Mouse (Mus musculus) CD4-positive, CD25-positive, alpha-beta regulatory T cell, adult 4 months (primary cell): ENCODE results near the gene Glipr1l1. TPM values are rescaled to one million over a fixed set of nuclear protein-coding genes. Genes with fewer than 3 reads are reported as not detected.
"Not testable (repeated sequence)": the region's sequence is repeated elsewhere in the genome, so short reads cannot be mapped to it uniquely, and the experiment has no call there.

ENCODE experiments used
- ATAC-seq: one replicate; pipeline ENCODE4 v1.8.0; 2017
- polyA plus RNA-seq, 2 experiments: library from polyadenylated mRNA; unstranded; fragments of 100-300 nt; shearing (Covaris generic); gene quantifications; one replicate each; pipeline ENCODE4 v1.2.1; 2017

Gene Glipr1l1
- not detected for polyA plus RNA-seq

- peak; percentile 43 for ATAC-seq
These were observed at the start of gene Glipr1l1 for GRCm38 (mm10) chr10:112059702-112060582. Glipr1l1 (plus strand) TSS chr10:112060189.

- ATAC-seq = no peak
These were observed 36.4 kb upstream of the Glipr1l1 start for GRCm38 (mm10) chr10:112023585-112023984.

GRCm38 (mm10) chr10:112028689-112029088 is 31.3 kb upstream of the Glipr1l1 start:
- not testable (repeated sequence) for ATAC-seq

GRCm38 (mm10) chr10:112043523-112043922 is 16.5 kb upstream of the Glipr1l1 start:
- ATAC-seq = peak; percentile 49

- ATAC-seq = not testable (repeated sequence)
These were observed 15.7 kb upstream of the Glipr1l1 start for GRCm38 (mm10) chr10:112044283-112044682.

GRCm38 (mm10) chr10:112051220-112051619 is 8.8 kb upstream of the Glipr1l1 start:
- peak; percentile 60 for ATAC-seq

GRCm38 (mm10) chr10:112051956-112052355 is 8.0 kb upstream of the Glipr1l1 start:
- ATAC-seq = not testable (repeated sequence)

GRCm38 (mm10) chr10:112060583-112060934 is 570 bp downstream of the Glipr1l1 start:
- ATAC-seq = not testable (repeated sequence)

- no peak for ATAC-seq
These were observed 20.1 kb downstream of the Glipr1l1 start for GRCm38 (mm10) chr10:112080044-112080443.

- ATAC-seq = no peak
These were observed 23.2 kb downstream of the Glipr1l1 start, which contains the start of gene Glipr1l2 for GRCm38 (mm10) chr10:112083157-112083556. Glipr1l2 (plus strand) TSS chr10:112083354.

- ATAC-seq = peak; percentile 56
These were observed 45.8 kb downstream of the Glipr1l1 start for GRCm38 (mm10) chr10:112105785-112106184.

GRCm38 (mm10) chr10:112110401-112110800 is 50.4 kb downstream of the Glipr1l1 start:
- no peak for ATAC-seq

GRCm38 (mm10) chr10:112125090-112125489 is 65.1 kb downstream of the Glipr1l1 start:
- ATAC-seq = not testable (repeated sequence)

GRCm38 (mm10) chr10:112127682-112128230 is 67.8 kb downstream of the Glipr1l1 start:
- ATAC-seq = not testable (repeated sequence)

Other genes with a start within 250 kb of the Glipr1l1 start
- 10 to 100 TPM; 43.4 to 46.6 TPM for gene Krr1, start 87.5 kb upstream of the Glipr1l1 start, polyA plus RNA-seq
- gene Glipr1, start 57.6 kb upstream of the Glipr1l1 start, polyA plus RNA-seq = 100 to 1,000 TPM; 116 to 144 TPM
- gene Glipr1l2, start 23.2 kb downstream of the Glipr1l1 start, polyA plus RNA-seq = under 1 TPM in 1 of 2 experiments, not detected in 1; 0.47 TPM
- gene Glipr1l3, start 100.1 kb downstream of the Glipr1l1 start, polyA plus RNA-seq = not detected
- gene Caps2, start 103.4 kb downstream of the Glipr1l1 start, polyA plus RNA-seq = not detected
- gene Kcnc2, start 210.9 kb downstream of the Glipr1l1 start, polyA plus RNA-seq = not detected